Mouse (Mus musculus): ENCODE data around the gene Thbs4.

Gene Thbs4

GRCm38 (mm10) chr13:92717851-92718665, 76.6 kb downstream of the Thbs4 start:
- in situ Hi-C loops (cut with MboI) = no loop called here

- in situ Hi-C loops (cut with MboI) = no loop called here
These were observed 82.0 kb downstream of the Thbs4 start for GRCm38 (mm10) chr13:92712619-92713018.

- in situ Hi-C loops (cut with MboI) = no loop called here
These were observed 82.8 kb downstream of the Thbs4 start for GRCm38 (mm10) chr13:92711821-92712220.

- in situ Hi-C loops (cut with MboI) = no loop called here
These were observed 84.3 kb downstream of the Thbs4 start for GRCm38 (mm10) chr13:92710361-92710760.

GRCm38 (mm10) chr13:92709535-92709934, 85.1 kb downstream of the Thbs4 start:
- in situ Hi-C loops (cut with MboI) = no loop called here

- in situ Hi-C loops (cut with MboI) = no loop called here
These were observed 86.2 kb downstream of the Thbs4 start for GRCm38 (mm10) chr13:92708466-92708865.

- in situ Hi-C loops (cut with MboI) = no loop called here
These were observed 86.7 kb downstream of the Thbs4 start for GRCm38 (mm10) chr13:92707941-92708340.

DNA sequence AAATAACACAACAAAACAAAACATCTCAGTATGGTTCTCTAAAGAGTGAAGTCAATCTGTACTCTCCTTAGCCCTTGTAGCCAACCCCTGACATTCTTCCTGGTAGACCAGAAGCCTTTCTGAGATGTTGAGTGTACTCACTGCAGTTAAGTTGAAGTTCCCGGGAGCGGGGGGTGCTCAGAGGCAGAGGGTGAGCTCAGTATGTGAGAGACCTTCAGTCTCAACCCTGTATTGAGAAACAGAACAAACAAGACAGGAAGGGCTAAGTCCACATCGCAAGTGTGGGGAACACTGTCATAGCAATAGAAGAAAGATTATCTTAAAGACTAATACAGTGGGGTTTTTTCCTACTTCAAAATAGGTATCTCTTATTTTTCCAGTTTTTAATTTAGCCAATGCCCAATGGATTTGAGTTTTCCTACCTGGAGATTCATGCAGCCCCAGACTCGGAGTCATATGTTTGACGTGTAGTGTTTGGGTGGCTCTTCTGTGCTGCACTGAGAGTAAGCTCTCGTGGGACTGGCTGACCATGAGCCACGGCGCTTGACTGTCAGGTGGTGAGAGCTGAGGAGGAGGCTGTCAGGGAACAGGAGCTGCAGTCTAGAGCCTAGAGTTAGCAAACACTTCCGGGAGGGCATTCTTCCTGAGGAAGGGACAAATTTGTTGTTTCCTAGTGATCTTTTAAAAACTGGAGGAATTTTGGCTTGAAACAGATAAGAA, 88.1 kb downstream of the Thbs4 start:
- in situ Hi-C loops (cut with MboI) = no loop called here

DNA sequence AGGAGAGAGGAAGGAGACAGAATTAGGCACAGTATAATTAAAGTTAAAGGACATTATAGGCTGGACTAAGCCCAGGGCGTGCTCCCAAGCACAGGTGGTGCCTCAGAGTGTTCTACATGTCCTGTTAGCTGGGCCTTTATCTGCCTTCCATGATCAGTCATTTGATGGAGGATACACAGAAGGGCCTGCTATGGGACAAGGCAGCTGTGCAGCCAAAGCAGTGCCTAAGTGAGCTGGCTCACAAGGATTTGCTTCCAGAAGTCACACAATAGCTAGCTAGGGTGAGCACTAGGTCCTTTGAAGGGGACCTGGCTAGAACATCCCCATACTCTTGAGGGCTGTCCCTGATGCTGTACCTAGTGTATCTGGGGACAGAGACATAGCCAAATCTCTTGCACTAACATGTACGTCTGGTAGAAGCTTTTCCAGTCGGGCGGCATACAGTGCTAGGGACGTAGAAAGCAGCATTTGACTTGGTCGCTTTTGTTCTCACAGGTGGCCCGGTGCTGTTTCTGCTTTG, 89.5 kb downstream of the Thbs4 start:
- in situ Hi-C loops (cut with MboI) = no loop called here

DNA sequence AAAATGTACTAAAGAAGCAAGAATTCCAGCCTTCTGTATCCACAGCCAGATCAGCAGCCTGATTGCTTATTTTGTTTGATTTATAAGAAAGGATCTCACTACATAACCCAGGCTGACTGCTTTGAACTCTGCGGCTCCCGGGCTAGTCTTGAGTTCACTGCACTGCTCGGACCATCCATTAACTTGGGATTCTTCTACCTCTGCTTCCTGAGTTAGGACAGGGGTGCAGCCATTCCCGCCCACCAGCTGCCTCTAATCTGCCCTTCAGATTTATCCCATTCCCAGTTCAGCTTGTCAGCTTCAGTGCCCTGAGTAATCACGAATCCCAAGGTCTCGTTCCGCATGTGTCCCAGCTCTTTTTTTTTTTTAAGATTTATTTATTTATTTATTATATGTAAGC, 90.4 kb downstream of the Thbs4 start:
- in situ Hi-C loops (cut with MboI) = no loop called here

DNA sequence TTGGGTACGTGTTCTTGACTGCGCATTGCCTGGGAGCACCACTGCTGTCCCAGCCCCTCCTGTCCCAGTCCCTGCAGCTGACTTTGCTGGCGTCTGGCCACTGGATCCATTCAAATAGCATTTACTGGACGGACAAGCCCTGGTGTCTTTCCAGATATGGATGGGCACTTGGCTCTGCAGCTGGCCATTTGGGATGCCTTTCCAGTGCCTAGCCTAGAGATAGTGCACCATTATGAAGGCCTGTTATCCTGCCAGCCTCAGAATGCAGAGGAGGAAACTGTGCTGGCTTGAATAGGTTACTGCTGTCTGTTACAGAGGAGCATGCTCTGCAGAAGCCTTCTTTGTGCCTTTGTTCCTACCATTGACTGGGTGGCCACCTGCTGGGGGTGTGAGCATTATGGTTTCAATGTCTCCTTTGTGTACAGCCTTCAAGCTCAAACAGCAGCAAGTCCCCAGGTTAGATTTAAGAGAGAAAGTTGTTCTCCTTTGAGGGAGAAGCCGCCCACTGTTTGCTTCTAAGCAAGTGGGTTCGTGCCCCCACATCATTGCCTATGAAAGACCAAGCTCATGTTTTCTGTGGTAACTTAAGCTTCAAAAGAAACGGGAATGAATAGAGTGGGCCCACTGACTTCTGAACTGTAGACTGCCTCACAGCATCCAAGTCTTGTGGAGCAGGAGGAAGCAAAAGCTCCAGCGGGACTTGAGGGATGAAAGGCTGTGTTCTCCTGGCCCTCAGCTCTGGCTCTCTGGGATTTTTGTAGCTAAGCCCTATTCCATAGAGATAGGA, 91.2 kb downstream of the Thbs4 start:
- in situ Hi-C loops (cut with MboI) = no loop called here

- in situ Hi-C loops (cut with MboI) = no loop called here
These were observed 92.6 kb downstream of the Thbs4 start for GRCm38 (mm10) chr13:92702035-92702434.
